Mouse (Mus musculus) granulocyte monocyte progenitor cell, adult 5-6 weeks (primary cell): ENCODE results near the gene Slc22a5. TPM values are rescaled to one million over a fixed set of nuclear protein-coding genes. Genes with fewer than 3 reads are reported as not detected.
A peak's percentile ranks its signal among the peaks of the same experiment; 100 is the strongest.
"Not testable (repeated sequence)": the region's sequence is repeated elsewhere in the genome, so short reads cannot be mapped to it uniquely, and the experiment has no call there.

Experiments used
- ATAC-seq: replicated peaks from 2 replicates; pipeline ENCODE4 v1.8.0; 2016; ENCODE audit warnings: mild to moderate bottlenecking, moderate TSS enrichment, inconsistent platforms; ENCODE audit not compliant: poor library complexity, severe bottlenecking
- total RNA-seq, 2 experiments: library from RNA; stranded (forward) in 1 of 2; stranded (reverse) in 1 of 2; fragments of 200-712, 200-1000 nt in 1 of 2; fragments of >200 nt in 1 of 2; fragmentation: Nextera tagmentation in 1 of 2; gene quantifications; 2 replicates each; pipeline ENCODE4 v1.2.3; 2014 to 2017

Gene Slc22a5
- 10.2 and 10.3 TPM in 2 replicates for total RNA-seq (2014; fragmentation: Nextera tagmentation)
- 8.7 and 13.3 TPM in 2 replicates for total RNA-seq (2017)

DNA sequence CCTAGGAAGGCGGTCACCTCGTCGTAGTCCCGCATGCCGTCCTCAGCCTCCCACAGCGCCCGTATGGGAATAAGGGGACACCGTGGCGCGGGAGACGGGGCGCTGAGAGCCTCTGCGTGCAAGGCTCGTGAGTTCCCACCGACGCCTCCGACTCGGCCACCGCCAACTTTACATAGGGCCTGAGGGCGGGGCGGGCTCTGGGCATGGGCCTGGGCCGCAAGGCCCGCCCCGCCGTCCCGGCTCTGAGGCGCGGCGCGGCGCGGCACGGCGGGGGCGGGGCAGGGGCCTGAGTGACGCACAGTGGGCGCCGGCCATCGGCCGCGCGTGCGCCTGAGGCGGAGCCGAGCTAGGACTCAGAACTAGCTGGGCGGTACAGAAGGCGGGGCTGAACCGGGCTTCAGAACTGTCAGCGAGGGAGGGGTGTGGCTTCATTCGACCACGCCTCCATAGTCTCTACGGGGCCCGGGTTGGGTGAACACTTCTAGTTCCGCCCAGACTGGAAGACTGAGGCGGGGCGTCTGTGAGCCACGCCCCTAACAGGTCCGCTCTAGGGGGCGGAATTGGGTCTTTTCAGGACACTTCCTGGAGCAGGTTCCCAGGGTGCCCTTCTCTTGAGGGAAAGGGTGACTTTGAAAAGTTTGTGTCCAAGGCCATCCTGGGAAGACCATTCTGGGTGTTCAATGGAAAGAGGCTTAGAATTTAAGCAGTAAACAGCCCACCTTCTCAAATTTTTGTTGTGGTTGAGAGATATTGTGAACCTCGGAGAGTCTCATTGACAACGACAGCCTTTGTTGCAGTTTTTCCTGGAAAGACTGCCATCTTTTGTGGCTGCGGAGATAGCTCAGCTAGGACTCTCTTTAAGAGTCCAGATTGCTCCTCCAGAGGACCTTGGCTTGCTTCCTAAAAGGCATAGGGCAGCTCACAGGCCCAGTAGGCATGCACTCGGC lies at the start of gene Slc22a5:
Gene Slc22a5, minus strand, starts transcription at position 156 of the 947 bp plus-strand sequence.
- peak; percentile 93 for ATAC-seq

DNA sequence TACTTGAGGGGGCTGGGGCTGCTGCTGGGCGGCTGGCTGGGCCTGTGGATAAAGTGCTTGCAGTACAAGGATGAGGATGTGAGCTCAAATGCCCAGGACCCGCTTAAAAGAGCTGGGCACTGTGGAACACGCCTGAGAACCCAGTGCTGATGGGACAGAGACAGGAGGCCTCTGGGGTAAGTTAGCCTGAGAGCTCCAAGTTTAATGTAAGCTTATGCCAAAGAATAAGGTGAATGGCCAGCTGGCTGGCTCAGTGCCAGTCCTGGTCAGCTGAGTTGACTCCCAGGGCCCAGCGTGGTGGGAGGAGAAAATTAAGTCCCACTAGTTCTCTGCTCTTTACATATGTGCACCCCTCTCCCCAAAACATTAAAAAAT lies 40.5 kb upstream of the Slc22a5 start:
- not testable (repeated sequence) for ATAC-seq

DNA sequence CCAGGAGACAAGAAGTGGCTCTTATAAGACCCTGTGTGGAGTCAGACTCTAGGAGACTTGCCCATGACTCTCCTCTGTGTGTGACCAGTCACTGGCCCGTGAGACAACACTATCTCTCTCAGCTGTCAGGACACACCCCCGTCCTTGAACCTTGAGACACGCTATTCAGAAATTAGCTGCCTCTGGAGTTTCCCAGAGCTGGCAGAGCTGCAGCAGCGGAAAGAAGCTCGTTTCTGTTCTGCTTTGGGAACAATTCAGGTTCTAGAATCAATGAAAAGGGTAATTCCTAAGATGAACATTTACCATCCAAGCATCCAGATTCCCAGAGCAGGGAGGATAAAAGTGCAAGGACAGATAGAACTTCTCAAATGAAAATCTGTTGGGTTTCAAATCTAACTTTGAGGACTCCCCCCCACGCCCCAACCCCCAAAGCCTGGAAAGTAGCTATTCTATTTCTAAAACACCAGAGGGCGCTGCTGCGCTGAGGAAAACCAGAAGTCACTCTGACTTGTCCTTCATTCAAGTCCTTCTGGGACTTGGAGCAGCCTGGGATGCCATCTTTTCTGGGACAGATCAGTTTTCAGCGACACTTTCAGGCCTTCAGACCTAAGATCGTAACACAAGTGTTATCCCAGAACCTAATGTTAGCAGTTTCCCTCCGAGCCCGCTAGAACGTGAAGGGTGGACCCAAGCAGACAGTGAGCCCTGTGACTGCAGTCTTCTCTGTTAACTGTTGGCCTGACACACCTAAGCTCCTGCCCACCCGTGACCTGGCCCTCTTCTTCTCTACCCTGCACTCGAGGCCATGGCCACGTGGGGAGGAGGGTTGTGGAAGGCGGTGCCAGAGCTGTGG lies 39.9 kb upstream of the Slc22a5 start:
- ATAC-seq = peak; percentile 74

DNA sequence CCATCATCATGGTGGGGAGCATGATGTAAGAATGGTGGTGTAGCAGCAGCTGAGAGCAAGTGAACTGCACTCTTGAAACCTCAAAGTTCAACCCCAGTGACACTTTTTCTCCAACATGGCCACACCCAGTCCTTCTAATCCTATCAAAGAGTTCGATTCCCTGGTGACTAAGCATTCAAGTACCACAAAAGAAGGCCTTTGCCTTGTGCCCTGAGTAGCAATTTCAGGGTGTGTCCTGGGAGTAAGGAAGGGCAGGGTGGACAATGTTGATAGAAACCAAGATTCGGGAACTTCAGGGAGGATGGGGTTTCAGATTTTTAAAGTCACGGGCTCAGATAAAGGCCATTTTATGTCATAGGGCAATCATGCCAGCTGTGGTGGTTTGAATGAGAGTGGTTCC lies 38.3 kb upstream of the Slc22a5 start:
- ATAC-seq = no peak

DNA sequence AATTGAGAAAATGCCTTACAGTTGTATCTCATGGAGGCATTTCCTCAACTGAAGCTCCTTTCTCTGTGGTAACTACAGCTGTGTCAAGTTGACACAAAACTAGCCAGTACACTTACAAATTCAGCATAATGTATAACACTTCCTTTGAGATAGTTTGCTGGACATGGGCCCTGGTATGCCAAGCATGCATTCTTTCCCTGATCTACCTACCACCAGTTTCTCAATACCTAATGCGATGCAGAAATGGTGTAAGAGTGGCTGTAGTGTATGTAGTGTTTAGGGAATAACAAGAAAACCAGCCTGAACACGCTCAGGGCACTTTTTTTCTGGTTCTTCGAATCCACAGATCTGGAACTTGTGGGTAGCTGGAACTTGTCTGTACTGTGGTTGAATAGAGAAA lies 37.1 kb upstream of the Slc22a5 start:
- ATAC-seq = no peak

DNA sequence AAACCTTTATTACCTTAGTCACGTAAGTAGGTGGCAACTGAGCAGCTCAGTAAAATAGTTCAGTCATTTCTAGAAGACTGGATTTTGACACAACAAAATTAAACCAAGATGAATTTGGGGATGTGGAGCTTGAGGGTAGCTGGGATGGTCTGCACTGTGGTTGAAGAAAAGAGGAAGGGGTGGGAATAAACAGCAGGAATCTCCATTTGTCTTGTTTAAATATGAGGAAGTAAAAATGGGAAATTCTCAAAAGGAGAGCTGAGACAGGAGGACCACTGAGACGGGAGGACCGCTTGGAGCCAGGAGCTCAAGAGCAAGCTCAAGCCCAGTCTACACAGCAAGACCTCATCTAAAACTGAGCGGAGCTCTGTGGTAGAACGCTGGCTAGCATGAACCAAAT lies 34.8 kb upstream of the Slc22a5 start:
- peak; percentile 62 for ATAC-seq

DNA sequence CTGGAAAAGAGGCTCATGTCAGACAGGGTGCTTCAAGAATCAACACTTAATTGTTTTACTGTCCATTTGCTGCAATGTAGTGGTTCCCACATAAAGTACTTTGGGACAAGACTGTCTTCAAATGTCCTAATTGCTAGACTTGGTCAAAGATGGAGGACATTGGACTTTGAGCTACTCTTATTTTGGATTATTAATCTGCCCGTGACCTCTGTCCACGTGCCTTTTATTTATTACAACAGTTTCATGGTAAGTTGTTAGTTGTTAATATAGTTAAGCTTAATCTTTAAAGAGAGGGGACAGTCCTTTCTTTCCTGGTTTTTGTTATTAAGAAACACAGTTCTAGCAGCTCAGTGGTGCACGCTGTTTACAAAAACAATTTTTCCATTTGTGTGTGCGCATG lies 27.4 kb upstream of the Slc22a5 start:
- no peak for ATAC-seq

DNA sequence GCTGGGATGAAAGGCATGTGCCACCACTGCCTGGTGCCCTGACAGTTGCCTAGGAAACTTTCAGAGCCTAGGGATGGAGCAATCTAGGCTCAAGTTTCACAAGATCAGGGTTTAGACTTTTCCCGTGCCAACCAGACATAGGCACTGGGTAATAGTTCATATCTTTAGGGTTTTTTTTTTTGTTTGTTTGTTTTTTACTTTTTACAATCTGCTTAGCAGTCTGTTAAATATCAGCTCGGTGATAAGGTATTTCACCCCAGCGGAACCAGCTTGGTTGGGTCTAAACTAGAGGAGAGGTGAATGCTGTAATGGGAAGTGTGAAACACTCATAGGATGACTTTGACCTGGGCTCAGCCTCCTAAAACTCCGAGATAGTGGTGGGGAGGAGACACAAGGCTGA lies 19.6 kb upstream of the Slc22a5 start:
- ATAC-seq = no peak

DNA sequence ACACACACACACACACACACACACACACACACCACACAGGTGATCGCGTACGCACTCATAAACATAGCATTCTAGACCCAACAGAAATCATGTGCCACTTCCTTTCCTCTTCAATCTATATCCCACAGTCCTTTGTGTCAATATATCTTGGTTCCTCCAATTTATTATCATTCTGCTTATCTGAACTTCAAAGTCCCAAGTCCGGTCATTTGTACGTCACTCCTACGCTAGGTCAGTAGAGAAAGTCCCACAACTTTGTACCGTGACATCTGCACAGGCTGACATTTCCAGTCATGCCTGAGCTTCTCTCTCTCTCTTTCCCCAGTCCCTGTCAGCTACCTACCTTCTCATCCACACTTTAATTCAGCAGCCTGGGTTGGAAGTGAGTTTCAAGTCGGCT lies 17.2 kb upstream of the Slc22a5 start:
- no peak for ATAC-seq

DNA sequence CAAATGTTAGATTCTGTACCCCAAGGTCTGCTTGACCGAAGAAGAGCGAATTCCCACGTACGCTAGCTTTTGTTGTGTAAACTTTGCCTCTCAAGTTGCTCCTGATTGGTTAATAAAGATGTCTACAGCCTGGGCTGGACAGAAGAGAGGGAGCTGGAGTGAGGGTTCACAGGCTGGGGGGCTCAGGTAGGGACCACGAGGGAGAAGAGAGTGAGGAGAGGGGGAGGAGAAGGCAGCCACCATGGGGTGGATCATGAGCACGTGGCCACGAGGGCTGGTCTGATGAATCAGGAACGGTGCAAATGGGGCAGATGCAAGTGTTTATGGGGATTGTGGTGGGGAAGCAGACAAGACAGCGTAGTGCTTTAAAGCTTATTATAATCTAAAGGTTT lies 13.1 kb upstream of the Slc22a5 start:
- ATAC-seq = no peak

DNA sequence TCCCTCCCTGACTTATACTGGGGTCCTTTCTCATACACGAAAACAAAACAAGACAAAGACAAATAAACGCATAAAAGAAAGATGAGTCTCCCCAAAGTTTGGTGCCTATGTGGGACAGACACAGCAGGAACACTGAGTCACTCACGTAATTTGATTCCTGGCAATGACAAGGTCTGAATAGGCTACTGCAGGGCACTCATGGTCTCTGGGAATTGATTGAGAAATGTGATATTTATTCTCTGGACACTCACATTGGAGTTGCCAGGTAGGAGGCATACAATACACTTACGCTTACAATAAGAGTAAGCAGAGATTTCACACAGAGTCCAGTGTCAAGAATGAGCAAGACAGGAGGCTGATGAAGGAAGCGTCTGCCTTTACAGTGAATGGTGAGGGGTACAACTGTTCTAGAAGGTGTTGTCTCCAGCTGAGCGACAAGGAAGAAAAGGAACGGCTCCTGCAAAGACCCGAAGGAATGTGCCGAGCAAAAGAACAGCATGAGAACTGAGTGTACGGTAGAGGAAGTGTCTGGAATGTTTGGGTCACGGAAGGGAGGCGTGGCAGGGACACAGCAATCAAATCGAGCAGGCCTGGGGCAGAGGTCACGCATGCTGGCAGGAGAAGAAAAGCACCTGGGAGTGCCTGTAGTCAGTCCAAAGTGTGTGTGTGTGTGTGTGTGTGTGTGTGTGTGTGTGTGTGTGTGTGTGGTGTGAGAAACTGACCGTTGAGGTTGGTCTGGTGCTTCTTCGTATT lies 12.5 kb upstream of the Slc22a5 start:
- no peak for ATAC-seq

DNA sequence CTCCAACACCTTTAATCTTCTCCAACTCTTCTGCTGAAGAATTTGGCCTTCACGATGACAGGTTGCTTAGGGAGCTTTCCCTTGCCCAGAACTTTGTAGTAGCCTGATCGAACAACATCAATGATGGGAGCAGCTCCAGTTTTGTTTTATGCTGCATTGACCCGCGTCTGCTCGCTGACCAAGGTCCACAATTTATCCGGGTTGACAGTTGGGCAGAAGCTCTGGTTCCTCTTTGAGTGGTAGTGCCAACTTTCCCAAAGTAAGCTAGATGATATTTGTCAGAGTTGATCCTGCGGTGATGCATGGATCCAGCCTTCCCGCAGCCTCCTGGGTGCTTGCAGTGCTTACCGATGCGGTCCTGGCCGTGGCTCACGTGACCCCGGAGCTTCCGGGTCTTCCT lies 11.3 kb upstream of the Slc22a5 start:
- ATAC-seq = no peak

DNA sequence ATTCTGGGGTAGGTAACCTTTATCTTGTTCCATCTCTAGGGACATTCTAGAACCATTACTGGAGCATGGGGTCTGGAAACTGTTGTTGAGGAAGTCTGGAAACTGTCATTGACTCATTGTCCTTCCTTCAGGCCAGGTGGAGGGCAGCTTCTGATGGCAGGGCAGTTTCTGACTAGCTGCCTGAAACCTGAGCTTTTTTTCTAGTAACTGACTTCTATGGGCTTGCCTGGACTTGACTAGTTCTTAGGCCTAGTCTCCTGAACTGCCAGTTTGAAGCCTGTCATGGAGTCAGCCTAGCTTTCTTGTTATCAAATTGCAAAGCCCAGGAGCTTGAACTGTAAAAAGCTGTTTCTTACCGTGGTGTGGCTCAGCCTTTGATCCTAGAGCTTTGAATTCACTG lies 9.5 kb upstream of the Slc22a5 start:
- ATAC-seq = no peak

DNA sequence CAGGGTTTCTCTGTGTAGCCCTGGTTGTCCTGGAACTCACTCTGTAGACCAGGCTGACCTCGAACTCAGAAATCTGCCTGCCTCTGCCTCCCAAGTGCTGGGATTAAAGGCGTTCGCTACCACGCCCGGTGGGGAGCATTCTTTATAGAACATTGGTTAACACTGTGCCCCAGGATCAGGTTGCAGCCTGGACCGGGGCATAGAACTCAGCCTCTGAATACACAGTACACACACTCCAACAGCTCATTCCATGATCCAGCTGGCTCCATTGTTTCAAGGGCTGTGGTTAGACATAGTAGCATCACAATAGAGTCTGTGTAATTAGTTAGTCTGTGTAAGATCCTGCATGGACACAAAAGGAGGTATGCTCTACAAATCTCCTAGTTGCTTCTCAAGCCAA lies 8.5 kb upstream of the Slc22a5 start:
- ATAC-seq = no peak

DNA sequence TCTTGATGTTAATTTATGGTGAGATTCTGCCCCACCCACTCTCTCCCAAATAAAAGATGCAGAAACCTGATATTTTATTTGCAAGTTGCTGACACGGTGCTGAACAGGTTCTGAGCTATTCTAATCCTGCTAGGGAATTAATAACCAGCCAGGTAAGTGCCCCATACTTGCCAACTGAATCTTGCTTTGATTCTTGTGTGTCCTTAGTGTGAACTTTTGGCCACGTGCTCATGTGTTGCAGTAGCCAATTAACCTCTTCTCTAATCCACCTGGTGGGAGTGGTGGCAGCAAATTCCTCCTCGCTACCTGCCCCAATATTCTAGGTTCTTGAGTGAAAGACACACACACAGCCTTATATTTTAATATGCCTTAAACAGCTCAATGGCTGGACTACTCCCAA lies 7.5 kb upstream of the Slc22a5 start:
- no peak for ATAC-seq

DNA sequence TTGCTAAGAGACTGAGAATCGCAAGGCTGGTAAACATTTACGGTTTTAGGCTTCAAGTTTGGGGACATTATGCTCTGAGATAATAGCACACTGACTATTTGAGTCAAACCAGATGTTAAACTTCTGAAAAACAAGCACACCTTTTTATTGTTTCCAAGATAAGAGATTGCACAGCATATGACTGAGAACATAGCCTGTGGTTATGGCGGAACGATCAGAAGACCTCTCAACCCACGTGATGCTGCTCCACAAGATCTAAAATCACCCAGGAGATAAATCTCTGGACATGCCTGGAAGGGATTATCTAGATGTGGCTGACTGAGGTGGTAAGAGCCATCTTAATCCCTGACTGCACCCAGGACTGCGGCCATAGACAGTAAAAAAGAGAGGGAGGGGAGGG lies 5.5 kb upstream of the Slc22a5 start:
- no peak for ATAC-seq

DNA sequence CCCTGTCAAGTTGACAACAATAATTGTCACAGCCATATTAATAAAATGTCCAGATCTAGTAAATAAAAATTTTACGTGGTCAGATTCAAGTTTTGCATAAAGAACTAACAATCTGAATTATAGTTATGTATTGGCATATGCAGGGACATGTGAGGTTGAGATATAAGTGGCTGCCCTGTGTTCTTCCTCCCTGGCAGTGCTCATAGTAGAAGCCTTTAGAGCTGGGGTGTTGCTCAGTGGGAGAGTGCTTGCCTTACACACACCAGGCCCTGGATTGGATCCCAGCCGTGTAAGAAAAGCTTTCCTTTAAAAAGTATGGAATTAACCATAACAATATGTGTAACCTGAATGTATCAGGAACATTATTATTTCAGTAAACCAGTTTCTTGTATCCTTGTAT lies 2.0 kb upstream of the Slc22a5 start:
- ATAC-seq = no peak

DNA sequence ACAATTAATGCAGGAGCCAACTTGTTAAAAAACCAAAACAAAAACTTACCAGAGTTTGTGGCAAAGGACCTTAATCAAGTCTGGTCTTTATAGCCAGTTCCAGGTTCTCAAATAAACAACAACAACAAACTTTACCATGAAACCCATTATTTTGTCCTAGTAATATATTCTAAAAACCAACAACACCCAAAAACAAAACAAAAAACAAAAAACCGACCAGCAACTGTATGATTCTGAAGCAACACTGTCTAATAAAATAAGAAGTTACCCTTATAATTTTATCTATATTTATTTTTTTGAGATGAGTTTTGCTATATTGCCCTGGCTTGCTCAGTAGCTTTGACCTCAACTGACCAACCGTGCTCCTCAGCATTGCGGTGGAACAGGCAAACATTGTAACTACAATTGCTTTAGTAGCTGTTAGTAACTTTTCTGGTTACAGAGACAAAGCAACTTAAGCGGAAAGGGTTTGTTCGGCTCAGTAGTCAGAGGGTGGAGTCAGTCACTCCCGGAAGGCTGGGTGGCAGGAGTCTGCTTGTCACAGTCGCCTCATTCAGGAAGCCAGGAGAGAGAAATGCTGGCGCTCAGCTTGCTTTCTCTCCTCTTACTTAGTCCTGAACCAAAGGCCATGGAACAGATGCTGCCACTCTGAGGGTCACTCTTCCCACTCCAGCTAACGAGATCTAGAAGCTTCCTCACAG lies 1.4 kb upstream of the Slc22a5 start:
- peak; percentile 36 for ATAC-seq

DNA sequence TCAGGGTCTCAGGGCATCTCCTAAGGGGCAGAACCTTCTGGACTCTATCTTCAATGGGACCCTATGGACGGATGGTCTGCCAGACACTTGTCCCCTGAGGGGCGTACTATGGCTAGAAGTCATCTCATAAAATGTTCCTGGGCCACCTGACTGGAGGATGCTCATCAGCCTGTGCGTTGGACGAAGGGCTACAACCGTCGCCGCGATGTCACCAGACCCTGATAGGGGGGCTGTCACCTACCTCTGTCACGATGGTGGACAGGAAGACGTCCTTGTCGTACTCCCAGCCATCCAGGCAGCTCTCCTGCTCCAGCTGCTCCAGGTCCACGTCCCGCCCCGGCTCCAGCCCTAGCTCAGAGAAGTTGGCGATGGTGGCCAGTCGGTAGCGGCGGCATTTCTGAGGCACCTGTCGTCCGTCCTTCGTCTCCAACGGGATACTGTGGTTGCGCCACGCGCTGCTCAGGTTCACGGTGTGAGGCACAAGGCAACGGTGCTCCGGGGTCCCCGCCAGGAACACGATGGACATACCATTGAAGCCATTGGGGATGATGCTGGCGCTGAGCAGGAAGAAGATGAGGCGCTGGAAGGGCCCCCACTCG lies 455 bp downstream of the Slc22a5 start:
- peak; percentile 6; the same call in 1 of the 2 replicates for ATAC-seq

DNA sequence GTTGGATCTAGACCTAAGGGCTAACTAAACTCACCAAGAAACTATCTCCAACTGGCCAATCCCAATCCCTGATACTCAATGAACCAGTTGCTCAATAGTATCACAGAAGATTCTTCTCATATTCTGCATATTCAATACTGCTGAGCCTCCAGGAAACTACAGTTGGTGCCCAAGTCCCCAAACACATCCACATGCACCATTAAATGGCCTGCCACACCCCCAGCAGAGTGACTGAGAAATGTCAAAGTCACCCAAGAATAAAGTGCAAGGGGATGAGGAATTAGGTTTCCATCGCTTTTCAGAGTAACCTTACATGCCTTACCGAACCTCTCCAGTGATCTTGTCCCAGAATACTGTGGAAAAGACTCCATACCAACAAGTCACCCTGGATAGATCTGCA lies 1.2 kb downstream of the Slc22a5 start:
- no peak for ATAC-seq
